16 mouse cellular contexts compared by ENCODE assay signal in the genomic region with DNA sequence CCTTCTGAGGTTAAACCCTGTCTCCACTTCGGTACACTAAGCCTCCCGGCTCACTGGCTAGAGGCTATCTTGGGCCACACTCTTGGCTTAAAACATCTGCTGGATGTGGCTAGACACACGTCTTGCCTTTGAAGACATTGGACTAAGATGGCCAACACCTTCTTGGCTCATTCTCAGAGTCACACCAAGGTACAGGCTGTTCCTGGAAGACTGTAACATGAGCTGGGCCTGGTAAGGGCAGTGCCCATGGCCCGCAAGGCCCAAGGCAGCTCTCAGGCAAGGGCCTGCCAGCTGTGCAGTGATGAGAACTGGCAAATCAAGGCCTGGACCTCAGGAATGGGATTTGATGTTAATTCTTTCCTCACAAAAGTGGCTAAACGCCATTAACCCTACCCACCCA.
"Had no signal": no experiment of that assay in that cellular context is flagged by ENCODE, and none has a peak within 500 bp of the region (broad histone marks: within the 10 kb centered on the region; RNA-seq: fewer than 3 reads in every experiment).

No protein-coding gene starts in this region.

- H3K9ac ChIP-seq: limb, embryonic 13.5 days; lung, embryonic 14.5 days; midbrain, embryonic 15.5 days; neural tube, embryonic 13.5 days; stomach, embryonic 15.5 days had no signal

- DNase-seq: kidney, adult 18-20 months; kidney, postnatal 36 days; layer of hippocampus, adult 9-11 months; layer of hippocampus, postnatal 36 days; lung, embryonic 14.5 days; lung, postnatal 10 days; lung, postnatal 4 days; retina, postnatal 1 day; right cerebral cortex, postnatal 4 days; thymus, postnatal 4 days had no signal

- H3K4me2 ChIP-seq: limb, embryonic 13.5 days; liver, embryonic 11.5 days; lung, embryonic 14.5 days; midbrain, embryonic 11.5 days; midbrain, embryonic 15.5 days; neural tube, embryonic 13.5 days; stomach, embryonic 15.5 days had no signal

- ATAC-seq: midbrain, embryonic 15.5 days had no signal

- H3K4me3 ChIP-seq: limb, embryonic 13.5 days; midbrain, embryonic 15.5 days; neural tube, embryonic 13.5 days; stomach, embryonic 15.5 days had no signal

- H3K27me3 ChIP-seq: limb, embryonic 13.5 days; midbrain, embryonic 15.5 days; neural tube, embryonic 13.5 days; stomach, embryonic 15.5 days had no signal

- H3K36me3 ChIP-seq: limb, embryonic 13.5 days; midbrain, embryonic 15.5 days; neural tube, embryonic 13.5 days; stomach, embryonic 15.5 days had no signal

- H3K9me3 ChIP-seq: midbrain, embryonic 15.5 days; neural tube, embryonic 13.5 days; stomach, embryonic 15.5 days had no signal

- H3K27ac ChIP-seq: limb, embryonic 13.5 days; midbrain, embryonic 15.5 days; neural tube, embryonic 13.5 days; stomach, embryonic 15.5 days had no signal
